Mouse (Mus musculus) hindbrain, postnatal 0 days (tissue): ENCODE data around the gene Mmp11. TPM values are rescaled to one million over a fixed set of nuclear protein-coding genes. Genes with fewer than 3 reads are reported as not detected.
A peak's percentile ranks its signal among the peaks of the same experiment; 100 is the strongest.

Experiments used
- ATAC-seq: fragments of 200-750 bp; cut with Nextera tagmentation; 2 replicates; pipeline ENCODE4 v1.8.0; 2017; ENCODE audit warnings: mild to moderate bottlenecking, moderate TSS enrichment, moderate library complexity
- DNase-seq: peaks from one replicate; pipeline ENCODE4 v3.0.0-alpha.2; 2015; ENCODE audit warnings: low spot score
- H3K27ac ChIP-seq: fragments of 300-500 bp; sonication (generic); 2 replicates; pipeline ENCODE4 v1.5.1; 2014; ENCODE audit warnings: mild to moderate bottlenecking
- H3K27me3 ChIP-seq: fragments of 300-500 bp; sonication (generic); 2 replicates; pipeline ENCODE4 v1.6.1; 2014; ENCODE audit warnings: low read length, mixed read lengths; ENCODE audit not compliant: insufficient read depth
- H3K36me3 ChIP-seq: fragments of 300-500 bp; sonication (generic); 2 replicates; pipeline ENCODE4 v1.6.1; 2014; ENCODE audit warnings: low read length, mixed read lengths; ENCODE audit not compliant: insufficient read depth
- H3K4me1 ChIP-seq: fragments of 300-500 bp; sonication (generic); 2 replicates; pipeline ENCODE4 v1.6.1; 2014; ENCODE audit warnings: antibody characterized with exemption, low read length, mixed read lengths; ENCODE audit not compliant: insufficient read depth
- H3K4me2 ChIP-seq: fragments of 300-500 bp; sonication (generic); 2 replicates; pipeline ENCODE4 v1.6.1; 2014; ENCODE audit warnings: low read depth, mild to moderate bottlenecking, low read length, moderate library complexity, mixed read lengths
- H3K4me3 ChIP-seq: fragments of 300-500 bp; sonication (generic); 2 replicates; pipeline ENCODE4 v1.5.1; 2014; ENCODE audit warnings: low read length
- H3K9ac ChIP-seq: fragments of 300-500 bp; sonication (generic); replicated peaks from 2 replicates; pipeline ENCODE4 v1.6.1; 2014; ENCODE audit warnings: mild to moderate bottlenecking, low read length, moderate library complexity, mixed read lengths
- H3K9me3 ChIP-seq: fragments of 300-500 bp; sonication (generic); 2 replicates; pipeline ENCODE4 v1.6.1; 2016; ENCODE audit warnings: low read length, mixed read lengths
- CTCF ChIP-seq: IDR thresholded peaks from 2 replicates; pipeline ENCODE4 v1.5.1; 2016; ENCODE audit warnings: antibody characterized with exemption, control low read depth, low read depth
- WGBS: fragments of 180-500 bp; shearing (Covaris S2); extraction: QIAGEN DNeasy Blood & Tissue Kit; methylation state at CpG from one replicate; pipeline ENCODE4 v1.1.7; 2014; 5-methylcytosine and 5-hydroxymethylcytosine counted together
- polyA plus RNA-seq: library from polyadenylated mRNA; unstranded; fragments of >200 nt; fragmentation: Nextera tagmentation; extraction: Ambion mirVana; gene quantifications from 2 replicates; pipeline ENCODE4 v1.2.1, GENCODE M21; 2015
- total RNA-seq: library from RNA; depleted of rRNA; stranded (reverse); fragments of >200 nt; gene quantifications from 2 replicates; pipeline ENCODE4 v1.2.3, GENCODE M21; 2014; rRNA removed

The Mmp11 gene
- total RNA-seq, result 6.1 and 9.5 TPM in 2 replicates
- polyA plus RNA-seq, result 7.8 and 8.3 TPM in 2 replicates

GRCm38 (mm10) chr10:75935680-75936541 lies at the start of gene Mmp11:
TSS of gene Mmp11 (minus strand) at chr10:75936496.
- peak within 1 kb of the TSS; percentile 66 for H3K4me3 ChIP-seq
- H3K4me2 ChIP-seq, result peak within 1 kb of the TSS; percentile 85
- peak within 1 kb of the TSS; percentile 68 for H3K9ac ChIP-seq
- H3K4me1 ChIP-seq, result peaks cover 11% of the 10 kb centered on the region; the same call in 1 of the 2 replicates
- H3K27me3 ChIP-seq, result no peaks in the 10 kb centered on the region
- DNase-seq (peak; percentile 85), ATAC-seq (peak; percentile 70)
- H3K27ac ChIP-seq, result peak within 1 kb of the TSS; percentile 76
- 3% methylated on average over 48 of the region's 51 CpGs for WGBS
- no peaks in the 10 kb centered on the region for H3K9me3 ChIP-seq
- no peak for TF ChIP-seq CTCF
- H3K36me3 ChIP-seq, result no peaks in the 10 kb centered on the region

DNA sequence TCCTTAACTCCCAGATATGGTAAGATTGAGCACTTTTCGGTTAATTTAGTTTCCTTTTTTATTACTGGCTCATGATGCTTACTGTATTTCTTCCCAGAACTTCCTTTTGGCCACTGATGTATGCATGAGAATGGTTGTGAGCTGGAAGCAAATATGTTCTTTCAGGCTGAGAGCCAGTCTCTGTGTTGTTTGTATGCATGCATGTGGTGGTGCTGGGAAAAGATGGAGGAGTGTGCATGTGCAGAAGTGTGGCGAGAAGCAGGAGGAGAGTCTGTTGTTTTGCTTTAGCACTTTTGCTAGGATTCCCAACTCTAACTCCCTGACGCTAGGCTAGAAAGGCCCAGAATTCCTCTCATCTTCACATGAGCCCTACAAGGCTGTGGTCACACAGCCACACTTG lies 43.1 kb upstream of the Mmp11 start:
- TF ChIP-seq CTCF, result no peak
- ATAC-seq, result no peak
- Histone ChIP-seq H3K36me3 (no peaks in the 10 kb centered on the region), H3K9ac (no peak overlapping the region), H3K4me2 (no peak overlapping the region), H3K27me3 (no peaks in the 10 kb centered on the region), H3K4me1 (no peaks in the 10 kb centered on the region), H3K4me3 (no peak overlapping the region), H3K27ac (no peak overlapping the region), H3K9me3 (no peaks in the 10 kb centered on the region)
- 88% methylated on average over 3 of the region's 3 CpGs for WGBS
- DNase-seq, result no peak

- Histone ChIP-seq H3K4me1 (no peaks in the 10 kb centered on the region), H3K27me3 (no peaks in the 10 kb centered on the region), H3K9ac (no peak overlapping the region), H3K9me3 (no peaks in the 10 kb centered on the region), H3K4me3 (no peak overlapping the region), H3K4me2 (no peak overlapping the region), H3K27ac (no peak overlapping the region), H3K36me3 (no peaks in the 10 kb centered on the region)
- DNase-seq, result peak; percentile 5
- 66% methylated on average over 5 of the region's 5 CpGs for WGBS
- 0 out of 2 replicates have a peak, but pooled peaks have one; percentile 40 for ATAC-seq
- no peak for TF ChIP-seq CTCF
Measured at GRCm38 (mm10) chr10:75978835-75979157, 42.5 kb upstream of the Mmp11 start.

DNA sequence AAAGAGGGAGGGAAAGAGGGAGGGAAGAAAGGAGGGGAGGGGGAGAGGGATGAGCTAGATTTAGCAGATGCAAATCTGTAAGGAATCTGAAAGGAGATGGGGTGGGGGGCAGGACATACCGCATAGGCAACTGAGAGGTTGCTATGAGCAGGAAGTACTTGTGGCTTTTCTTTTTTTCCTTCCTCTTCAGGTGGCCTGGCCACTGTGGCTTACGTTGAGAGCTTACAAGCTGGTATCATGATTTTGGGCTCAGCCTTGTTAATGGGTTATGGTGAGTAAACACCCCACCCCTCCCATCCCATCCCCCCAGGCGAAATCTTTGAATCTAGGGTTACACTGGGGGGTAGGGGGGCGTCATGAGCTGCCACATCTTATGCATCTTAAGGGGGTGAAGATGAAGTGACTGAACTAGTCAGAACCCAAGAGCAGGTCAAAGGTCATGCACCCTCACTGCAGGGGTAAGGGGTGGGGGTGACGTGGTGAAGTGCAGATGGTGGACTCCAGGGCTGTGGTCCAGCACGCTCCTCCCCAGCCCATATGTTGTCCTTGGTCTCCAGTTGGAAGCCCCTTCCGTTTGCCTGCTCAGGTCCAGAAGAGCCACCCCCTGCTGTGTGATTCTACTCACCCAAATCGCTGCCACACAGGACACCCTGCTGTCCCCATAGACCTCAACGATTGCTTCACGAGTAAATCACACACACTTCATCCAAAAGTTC lies 42.0 kb upstream of the Mmp11 start:
- peak; percentile 18 for DNase-seq
- Histone ChIP-seq H3K27ac (no peak overlapping the region), H3K4me1 (no peaks in the 10 kb centered on the region), H3K4me3 (no peak overlapping the region), H3K9ac (no peak overlapping the region), H3K9me3 (no peaks in the 10 kb centered on the region), H3K4me2 (no peak overlapping the region), H3K27me3 (no peaks in the 10 kb centered on the region), H3K36me3 (no peaks in the 10 kb centered on the region)
- 45% methylated on average over 10 of the region's 10 CpGs for WGBS
- no peak for TF ChIP-seq CTCF
- ATAC-seq, result no peak

DNA sequence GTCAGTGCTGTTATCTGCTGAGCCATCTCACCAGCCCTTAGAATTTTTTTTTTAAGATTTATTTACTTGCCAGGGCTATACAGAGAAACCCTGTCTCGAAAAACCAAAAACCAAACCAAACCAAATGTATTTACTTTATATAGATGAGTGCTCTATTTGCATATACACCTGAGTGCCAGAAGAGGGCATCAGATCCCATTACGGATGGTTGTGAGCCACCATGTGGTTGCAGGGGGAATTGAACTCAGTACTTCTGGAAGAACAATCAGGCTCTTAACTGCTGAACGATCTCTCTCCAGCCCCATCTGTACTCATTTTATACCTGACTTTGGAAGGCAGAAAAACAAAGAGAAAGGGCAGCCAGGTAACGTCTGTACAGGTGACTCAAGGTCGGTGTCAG lies 38.9 kb upstream of the Mmp11 start:
- Histone ChIP-seq H3K4me2 (no peak overlapping the region), H3K27me3 (no peaks in the 10 kb centered on the region), H3K27ac (no peak overlapping the region), H3K4me1 (no peaks in the 10 kb centered on the region), H3K4me3 (no peak overlapping the region), H3K36me3 (no peaks in the 10 kb centered on the region), H3K9ac (no peak overlapping the region), H3K9me3 (no peaks in the 10 kb centered on the region)
- WGBS, result 74% methylated on average over 5 of the region's 5 CpGs
- DNase-seq, result peak; percentile 43
- ATAC-seq, result no peak
- TF ChIP-seq CTCF, result peak; percentile 66

GRCm38 (mm10) chr10:75973846-75974245 lies 37.5 kb upstream of the Mmp11 start:
- no peak overlapping the region for H3K27ac ChIP-seq
- no peak for TF ChIP-seq CTCF
- no peaks in the 10 kb centered on the region for H3K4me1 ChIP-seq
- no peaks in the 10 kb centered on the region for H3K9me3 ChIP-seq
- no peak overlapping the region for H3K9ac ChIP-seq
- 90% methylated on average over 10 of the region's 10 CpGs for WGBS
- H3K4me3 ChIP-seq, result no peak overlapping the region
- ATAC-seq (no peak), DNase-seq (no peak)
- no peaks in the 10 kb centered on the region for H3K36me3 ChIP-seq
- no peak overlapping the region for H3K4me2 ChIP-seq
- no peaks in the 10 kb centered on the region for H3K27me3 ChIP-seq

- 35% methylated on average over 20 of the region's 20 CpGs for WGBS
Measured at GRCm38 (mm10) chr10:75954381-75954811, 18.1 kb upstream of the Mmp11 start, which contains the start of gene Gm5134. TSS of gene Gm5134 (plus strand) at chr10:75954514.

More at GRCm38 (mm10) chr10:75954381-75954811, 18.1 kb upstream of the Mmp11 start, which contains the start of gene Gm5134:
- peak within 1 kb of the TSS; percentile 38 for H3K4me2 ChIP-seq
- H3K27me3 ChIP-seq, result no peaks in the 10 kb centered on the region
- H3K4me1 ChIP-seq, result peaks cover 3% of the 10 kb centered on the region; the same call in 1 of the 2 replicates
- H3K36me3 ChIP-seq, result no peaks in the 10 kb centered on the region
- H3K4me3 ChIP-seq, result no peak within 1 kb of the TSS
- ATAC-seq, result no peak
- no peak for TF ChIP-seq CTCF
- H3K9me3 ChIP-seq, result no peaks in the 10 kb centered on the region
- DNase-seq, result no peak
- H3K9ac ChIP-seq, result no peak within 1 kb of the TSS
- H3K27ac ChIP-seq, result no peak within 1 kb of the TSS
